Mouse (Mus musculus) lung, adult 2 months (tissue): ENCODE results near the gene Thada.

ENCODE experiments used
- CTCF ChIP-seq: fragments of 200-500 bp; IDR thresholded peaks from 2 replicates; pipeline ENCODE4 v1.5.1; 2011; ENCODE audit warnings: mild to moderate bottlenecking, low read length, control low read depth; ENCODE audit not compliant: insufficient read depth
- POLR2A ChIP-seq: fragments of 200-500 bp; IDR thresholded peaks from 2 replicates; pipeline ENCODE4 v1.6.1; 2011; ENCODE audit warnings: low read depth, mild to moderate bottlenecking, control low read depth, low read length, borderline replicate concordance; ENCODE audit errors: extremely low read depth

GRCm38 (mm10) chr17:84226681-84227080 is 239.3 kb downstream of the Thada start:
- TF ChIP-seq CTCF (no peak), POLR2A (no peak)
